Mouse (Mus musculus) testis, adult 2 months (tissue): ENCODE measurements around the gene Phlpp1. TPM values are rescaled to one million over a fixed set of nuclear protein-coding genes. Genes with fewer than 3 reads are reported as not detected.

ENCODE experiments used
- H3K27ac ChIP-seq: fragments of 200-500 bp; 2 replicates; pipeline ENCODE4 v1.5.1; 2012; ENCODE audit warnings: low read depth, low read length; ENCODE audit not compliant: control insufficient read depth, insufficient read depth
- H3K27me3 ChIP-seq: fragments of 200-500 bp; 2 replicates; pipeline ENCODE4 v1.6.1; 2012; ENCODE audit warnings: mild to moderate bottlenecking, low read length, moderate library complexity; ENCODE audit not compliant: control insufficient read depth, insufficient read depth
- H3K36me3 ChIP-seq: fragments of 200-500 bp; 2 replicates; pipeline ENCODE4 v1.6.1; 2012; ENCODE audit warnings: mild to moderate bottlenecking, low read length; ENCODE audit not compliant: control insufficient read depth, insufficient read depth
- H3K4me1 ChIP-seq: fragments of 200-500 bp; 2 replicates; pipeline ENCODE4 v1.6.1; 2012; ENCODE audit warnings: low read length; ENCODE audit not compliant: control insufficient read depth, insufficient read depth
- H3K4me3 ChIP-seq: fragments of 200-500 bp; 2 replicates; pipeline ENCODE4 v1.5.1; 2012; ENCODE audit warnings: low read depth, mild to moderate bottlenecking, low read length, moderate library complexity, mixed read lengths; ENCODE audit not compliant: control insufficient read depth
- CTCF ChIP-seq: fragments of 200-500 bp; IDR thresholded peaks from 2 replicates; pipeline ENCODE4 v1.5.1; 2012; ENCODE audit warnings: low read depth, mild to moderate bottlenecking, inconsistent platforms, low read length, moderate library complexity; ENCODE audit not compliant: control insufficient read depth, insufficient read depth, insufficient replicate concordance
- POLR2A ChIP-seq: fragments of 200-500 bp; IDR thresholded peaks from 2 replicates; pipeline ENCODE4 v1.6.1; 2012; ENCODE audit warnings: low read depth, mild to moderate bottlenecking, inconsistent platforms, low read length, moderate library complexity; ENCODE audit not compliant: control insufficient read depth
- polyA plus RNA-seq: library from polyadenylated mRNA; depleted of rRNA; stranded (reverse); fragments of >200 nt; gene quantifications from 2 replicates; pipeline ENCODE4 v1.2.3, GENCODE M21; 2012

Phlpp1 gene
- polyA plus RNA-seq, 1 experiment = 59.6 TPM

- H3K4me3 ChIP-seq = no peak overlapping the region
- no peaks in the 10 kb centered on the region for H3K27me3 ChIP-seq
- no peaks in the 10 kb centered on the region for H3K4me1 ChIP-seq
- H3K36me3 ChIP-seq = no peaks in the 10 kb centered on the region
- TF ChIP-seq POLR2A (no peak), CTCF (no peak)
- no peak overlapping the region for H3K27ac ChIP-seq
Measured at GRCm38 (mm10) chr1:106275731-106276130, 104.2 kb downstream of the Phlpp1 start.

- Histone ChIP-seq H3K27ac (no peak overlapping the region), H3K4me1 (no peaks in the 10 kb centered on the region)
- TF ChIP-seq CTCF (no peak), POLR2A (no peak)
Measured at GRCm38 (mm10) chr1:106276824-106277223, 105.3 kb downstream of the Phlpp1 start.

GRCm38 (mm10) chr1:106277286-106277685 is 105.7 kb downstream of the Phlpp1 start:
- no peak for TF ChIP-seq POLR2A
- TF ChIP-seq CTCF = no peak
- Histone ChIP-seq H3K27ac (no peak overlapping the region), H3K36me3 (no peaks in the 10 kb centered on the region), H3K27me3 (no peaks in the 10 kb centered on the region), H3K4me3 (no peak overlapping the region), H3K4me1 (no peaks in the 10 kb centered on the region)

More at GRCm38 (mm10) chr1:106276824-106277223, 105.3 kb downstream of the Phlpp1 start:
- Histone ChIP-seq H3K36me3 (no peaks in the 10 kb centered on the region), H3K4me3 (no peak overlapping the region), H3K27me3 (no peaks in the 10 kb centered on the region)

- Histone ChIP-seq H3K4me3 (no peak overlapping the region), H3K4me1 (no peaks in the 10 kb centered on the region), H3K36me3 (no peaks in the 10 kb centered on the region), H3K27ac (no peak overlapping the region), H3K27me3 (no peaks in the 10 kb centered on the region)
- TF ChIP-seq POLR2A = no peak
- TF ChIP-seq CTCF = no peak
Measured at GRCm38 (mm10) chr1:106278552-106279060, 107.1 kb downstream of the Phlpp1 start.

GRCm38 (mm10) chr1:106279404-106280123 is 108.0 kb downstream of the Phlpp1 start:
- Histone ChIP-seq H3K36me3 (no peaks in the 10 kb centered on the region), H3K4me1 (no peaks in the 10 kb centered on the region), H3K27ac (no peak overlapping the region), H3K27me3 (no peaks in the 10 kb centered on the region), H3K4me3 (no peak overlapping the region)
- TF ChIP-seq POLR2A = no peak
- TF ChIP-seq CTCF = no peak

GRCm38 (mm10) chr1:106280171-106280913 is 108.8 kb downstream of the Phlpp1 start:
- no peaks in the 10 kb centered on the region for H3K36me3 ChIP-seq
- TF ChIP-seq CTCF = no peak
- H3K4me1 ChIP-seq = no peaks in the 10 kb centered on the region
- H3K4me3 ChIP-seq = no peak overlapping the region
- no peak overlapping the region for H3K27ac ChIP-seq
- no peaks in the 10 kb centered on the region for H3K27me3 ChIP-seq

DNA sequence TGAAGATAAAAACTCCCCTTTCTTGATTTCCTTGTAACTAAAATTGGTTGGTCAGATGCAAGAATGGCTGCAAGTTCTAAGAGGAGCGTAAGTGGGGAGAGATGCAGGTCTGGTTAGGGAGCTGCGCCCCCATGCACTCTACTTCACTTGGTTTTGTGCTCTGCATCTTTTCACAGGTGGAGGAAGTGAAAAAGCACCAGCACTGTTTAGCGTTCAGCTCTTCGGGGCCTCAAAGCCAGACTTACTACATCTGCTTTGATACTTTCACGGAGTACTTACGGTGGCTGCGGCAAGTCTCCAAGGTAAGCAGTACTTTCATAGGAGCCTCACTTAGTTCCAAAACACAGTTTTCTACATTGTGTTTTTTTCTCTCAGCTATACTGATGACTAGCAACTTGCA is 115.3 kb downstream of the Phlpp1 start:
- TF ChIP-seq POLR2A (no peak), CTCF (no peak)
- Histone ChIP-seq H3K4me3 (no peak overlapping the region), H3K4me1 (no peaks in the 10 kb centered on the region), H3K36me3 (no peaks in the 10 kb centered on the region), H3K27me3 (no peaks in the 10 kb centered on the region), H3K27ac (no peak overlapping the region)
